Mouse (Mus musculus) lung, adult 2 months (tissue): ENCODE results near the gene Naglu.

ENCODE experiments used
- CTCF ChIP-seq: fragments of 200-500 bp; IDR thresholded peaks from 2 replicates; pipeline ENCODE4 v1.5.1; 2011; ENCODE audit warnings: mild to moderate bottlenecking, low read length, control low read depth; ENCODE audit not compliant: insufficient read depth
- POLR2A ChIP-seq: fragments of 200-500 bp; IDR thresholded peaks from 2 replicates; pipeline ENCODE4 v1.6.1; 2011; ENCODE audit warnings: low read depth, mild to moderate bottlenecking, control low read depth, low read length, borderline replicate concordance; ENCODE audit errors: extremely low read depth

GRCm38 (mm10) chr11:101030136-101030807 lies 39.5 kb upstream of the Naglu start:
- no peak for TF ChIP-seq CTCF
- no peak for TF ChIP-seq POLR2A
